Mouse (Mus musculus) adrenal gland (tissue): ENCODE results near the gene Lep.

Experiments
- intact Hi-C: fragments of 180-260 bp; cut with DNase I; formaldehyde crosslinking; loops from one replicate; pipeline ENCODE4 v1.15.1; 2025
- long read RNA-seq, 2 experiments: library from polyadenylated mRNA; unstranded; transcript quantifications; one replicate each; pipeline ENCODE4 v2.0.0; 2020; ENCODE audit warnings: borderline replicate concordance in 1 of 2; ENCODE audit not compliant: insufficient replicate concordance in 1 of 2

Lep gene
- long read RNA-seq, experiment 1, partial matches to known transcripts: 0 of 2 reads
- long read RNA-seq, experiment 1, other reads (novel, unspliced or antisense): 1 of 2 reads
- long read RNA-seq, experiment 2: 0 reads

DNA sequence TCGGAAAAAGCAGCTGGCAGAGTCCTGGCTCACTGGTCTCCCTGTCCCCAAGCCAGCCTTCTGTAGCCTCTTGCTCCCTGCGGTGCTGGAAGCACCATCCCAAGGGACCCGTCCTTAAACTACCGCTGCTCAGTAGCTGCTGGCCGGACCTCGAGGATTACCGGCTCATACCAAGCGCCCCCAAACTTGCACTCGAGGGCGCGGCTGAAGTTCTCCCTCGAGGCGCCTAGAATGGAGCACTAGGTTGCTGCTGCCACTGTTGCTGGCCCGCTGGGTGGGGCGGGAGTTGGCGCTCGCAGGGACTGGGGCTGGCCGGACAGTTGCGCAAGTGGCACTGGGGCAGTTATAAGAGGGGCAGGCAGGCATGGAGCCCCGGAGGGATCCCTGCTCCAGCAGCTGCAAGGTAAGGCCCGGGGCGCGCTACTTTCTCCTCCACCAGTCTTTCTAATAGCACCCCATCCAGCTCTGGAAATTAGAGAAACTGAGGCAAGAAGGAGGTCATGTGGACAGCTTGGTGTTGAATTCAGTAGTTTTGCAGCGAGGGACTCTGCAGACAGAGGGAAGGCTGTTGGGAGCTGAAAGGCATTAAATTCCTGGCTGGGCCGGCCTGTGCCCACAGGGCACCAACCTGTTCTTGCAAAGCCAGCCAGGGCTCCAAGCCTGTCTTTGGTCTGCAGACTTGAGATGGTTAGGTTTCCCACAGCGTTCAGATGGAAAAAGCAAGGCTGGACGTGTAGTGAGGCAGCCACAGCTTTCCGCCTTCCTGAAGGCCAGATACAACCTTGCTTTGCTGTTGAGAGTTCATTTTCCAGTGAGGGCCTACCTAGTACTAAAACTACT, at the start of gene Lep:
Lep (plus strand) TSS at position 375 of the 840 bp plus-strand sequence.
- intact Hi-C loops: no loop called here

DNA sequence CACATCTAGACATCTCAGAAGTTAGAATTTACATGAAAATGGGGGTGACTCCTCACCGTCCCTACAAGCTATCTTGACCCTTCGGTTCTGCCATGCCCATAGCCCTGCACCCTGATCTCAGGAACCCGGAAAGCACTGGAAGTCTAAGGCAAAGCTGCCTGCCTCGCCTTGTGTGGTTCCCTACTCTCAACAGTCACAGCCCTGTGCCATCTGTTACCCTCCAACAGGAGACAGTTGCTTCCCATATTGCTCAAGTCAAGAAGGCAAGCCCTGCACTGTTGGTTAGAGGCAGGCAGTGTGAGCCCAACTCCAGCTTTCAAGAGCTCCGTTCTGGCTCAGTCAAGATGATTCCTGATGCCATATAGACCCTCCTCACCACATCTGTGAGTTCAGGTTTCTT, 48.4 kb upstream of the Lep start:
- intact Hi-C loops: no loop called here

DNA sequence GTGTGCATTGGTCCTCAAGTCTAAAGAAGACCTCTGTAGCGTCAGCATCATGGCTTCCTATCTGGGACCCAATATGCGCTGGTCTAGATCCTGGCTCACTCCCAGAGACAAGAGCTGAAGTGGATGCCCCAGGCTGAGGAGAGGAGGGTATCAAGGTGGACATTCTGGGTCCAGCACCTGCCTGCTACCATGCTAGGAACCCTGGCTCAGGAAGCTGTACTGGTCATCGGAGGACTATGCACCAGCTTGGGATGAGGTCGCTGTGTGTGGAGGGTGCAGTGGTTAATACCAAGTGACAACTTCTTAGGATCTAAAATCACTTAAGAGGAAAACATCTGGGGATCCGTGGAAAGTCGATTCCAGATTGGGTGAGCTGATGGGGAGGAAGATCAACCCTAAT, 46.8 kb upstream of the Lep start:
- intact Hi-C loops: no loop called here

DNA sequence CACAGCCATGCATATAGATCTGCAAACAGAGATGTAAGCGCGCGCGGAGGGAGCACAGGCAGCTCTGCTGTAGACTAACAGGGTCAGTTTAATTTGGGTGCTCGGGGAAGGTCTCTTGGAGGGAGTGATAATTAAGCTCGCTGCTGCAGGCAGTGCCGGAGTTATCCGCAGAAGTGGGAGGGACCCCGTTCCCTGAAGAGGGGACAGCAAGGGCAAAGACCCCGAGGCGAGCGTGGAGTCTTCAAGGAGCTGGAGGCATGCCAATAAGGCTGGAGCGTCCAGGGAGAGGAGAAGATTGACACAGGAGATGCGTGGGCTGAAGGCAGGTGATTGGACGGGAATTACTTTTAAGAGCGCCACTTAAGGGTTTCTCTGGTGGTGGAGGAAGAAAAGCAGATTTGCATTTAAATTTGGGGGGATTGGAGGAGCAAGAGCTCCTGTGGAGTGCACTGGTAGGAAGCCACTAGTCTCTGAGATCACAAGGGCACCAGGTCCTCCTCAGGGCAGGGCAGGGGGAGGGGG, 43.1 kb upstream of the Lep start:
- intact Hi-C loops: no loop called here

DNA sequence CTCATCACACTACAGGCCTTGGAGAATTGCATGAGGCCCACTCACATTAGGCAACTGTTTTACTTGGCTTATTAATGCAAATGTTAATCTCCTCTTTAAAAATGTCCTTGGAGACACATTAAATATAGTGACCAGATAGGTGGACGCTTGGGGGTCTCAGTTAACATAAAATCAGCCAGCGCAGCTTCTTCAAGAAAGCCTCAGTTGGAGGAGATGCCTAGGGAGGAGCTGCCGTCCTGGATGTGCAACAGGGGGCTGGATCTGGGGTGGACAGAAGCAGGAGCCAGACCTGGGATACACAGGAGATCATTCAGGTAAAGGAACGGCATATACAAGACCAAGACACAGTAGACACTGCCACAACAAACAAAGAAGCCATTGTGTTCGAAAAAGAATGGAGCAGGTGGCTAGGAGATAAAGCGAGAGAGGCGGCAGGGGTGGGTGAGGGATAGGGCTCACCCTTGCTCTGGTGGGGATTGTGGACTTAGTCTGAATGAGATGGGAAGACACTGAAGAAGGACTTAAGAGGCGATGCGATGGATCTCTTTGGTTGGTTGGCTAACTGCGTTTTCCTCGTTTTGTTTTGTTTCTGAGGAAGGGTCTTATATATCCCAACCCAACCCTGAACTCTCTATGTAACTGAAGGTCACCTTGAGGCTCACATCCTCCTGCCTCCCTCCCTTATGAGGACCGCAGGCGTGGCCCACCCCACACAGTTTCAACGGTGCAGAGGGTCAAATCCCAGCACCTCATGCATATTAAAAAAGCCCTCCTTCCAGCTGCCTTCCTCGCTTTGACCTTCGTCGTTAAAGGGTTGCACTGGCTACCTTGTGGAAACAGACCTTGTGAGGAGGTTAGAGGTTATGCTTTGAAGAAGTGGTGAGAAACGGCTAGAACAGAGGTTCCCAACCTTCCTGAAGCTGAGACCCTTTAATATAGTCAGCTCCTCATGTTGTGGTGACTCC, 40.0 kb upstream of the Lep start:
- intact Hi-C loops: loop anchor here (5.0 to 10.0 kb wide), 3 partner anchors 38 to 488 kb away; partner anchors contain the start of gene Lrrc4

DNA sequence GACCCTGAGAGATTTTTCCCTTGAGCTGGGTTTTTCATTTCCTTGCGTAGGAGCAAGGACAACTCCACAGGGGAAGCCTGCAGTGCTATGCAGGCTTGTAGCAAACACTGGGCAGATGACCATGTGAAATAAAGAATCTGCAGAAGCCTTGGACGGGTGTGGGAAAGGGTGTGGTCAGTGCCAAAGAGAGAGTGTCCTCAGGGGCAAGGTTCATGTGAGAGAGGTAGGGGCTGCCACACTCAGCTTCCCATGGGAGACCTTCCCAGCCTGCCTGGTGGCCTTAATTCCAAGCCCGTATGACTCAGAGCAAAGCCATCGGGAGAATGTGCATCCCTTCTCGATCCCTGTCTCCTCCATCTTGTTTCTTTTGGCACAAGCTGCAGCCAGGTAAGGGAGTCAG, 39.1 kb upstream of the Lep start:
- intact Hi-C loops: loop anchor here (5.0 to 10.0 kb wide), 3 partner anchors 39 to 489 kb away; partner anchors contain the start of gene Lrrc4

DNA sequence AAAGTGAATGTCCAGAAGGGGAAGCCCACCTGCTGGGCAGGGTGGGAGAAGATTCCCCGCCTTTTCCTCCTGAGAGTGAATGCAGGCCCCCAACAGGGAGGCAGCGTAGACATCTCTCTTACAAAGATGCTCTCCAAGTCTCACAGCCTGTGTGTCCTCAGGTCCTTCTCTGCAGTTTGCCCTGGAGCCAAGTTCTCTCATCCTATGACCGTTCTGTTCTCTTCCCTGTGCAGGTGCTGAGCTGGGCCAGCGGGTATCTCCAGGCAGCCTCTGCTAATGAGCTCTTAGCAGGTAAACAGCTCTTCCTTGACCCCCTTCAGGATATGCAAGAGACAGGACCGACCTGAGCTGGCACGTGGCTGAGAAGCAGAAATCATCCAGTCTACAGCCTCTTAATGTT, 38.5 kb upstream of the Lep start:
- intact Hi-C loops: loop anchor here (5.0 to 10.0 kb wide), 3 partner anchors 39 to 489 kb away; partner anchors contain the start of gene Lrrc4

DNA sequence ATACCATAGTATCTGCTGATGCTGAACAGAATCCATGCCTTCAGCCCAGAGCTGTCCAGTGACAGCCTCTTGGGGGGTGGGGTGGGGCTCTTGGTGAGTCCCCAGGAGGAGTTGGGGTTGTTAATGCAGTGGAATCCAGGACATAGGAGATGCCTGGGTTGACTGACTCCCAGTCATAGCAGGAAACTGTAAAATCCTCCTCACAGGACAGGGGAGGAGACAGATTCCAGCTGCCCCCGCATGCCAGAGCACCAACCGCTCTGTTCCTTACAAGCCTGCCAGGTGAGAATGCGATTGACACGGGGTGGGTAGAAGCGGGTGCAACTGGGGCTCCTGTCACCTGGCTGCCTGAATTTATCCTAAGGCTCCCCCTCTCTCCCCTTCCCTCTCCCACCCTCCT, 37.9 kb upstream of the Lep start:
- intact Hi-C loops: loop anchor here (5.0 to 10.0 kb wide), 3 partner anchors 40 to 490 kb away; partner anchors contain the start of gene Lrrc4

DNA sequence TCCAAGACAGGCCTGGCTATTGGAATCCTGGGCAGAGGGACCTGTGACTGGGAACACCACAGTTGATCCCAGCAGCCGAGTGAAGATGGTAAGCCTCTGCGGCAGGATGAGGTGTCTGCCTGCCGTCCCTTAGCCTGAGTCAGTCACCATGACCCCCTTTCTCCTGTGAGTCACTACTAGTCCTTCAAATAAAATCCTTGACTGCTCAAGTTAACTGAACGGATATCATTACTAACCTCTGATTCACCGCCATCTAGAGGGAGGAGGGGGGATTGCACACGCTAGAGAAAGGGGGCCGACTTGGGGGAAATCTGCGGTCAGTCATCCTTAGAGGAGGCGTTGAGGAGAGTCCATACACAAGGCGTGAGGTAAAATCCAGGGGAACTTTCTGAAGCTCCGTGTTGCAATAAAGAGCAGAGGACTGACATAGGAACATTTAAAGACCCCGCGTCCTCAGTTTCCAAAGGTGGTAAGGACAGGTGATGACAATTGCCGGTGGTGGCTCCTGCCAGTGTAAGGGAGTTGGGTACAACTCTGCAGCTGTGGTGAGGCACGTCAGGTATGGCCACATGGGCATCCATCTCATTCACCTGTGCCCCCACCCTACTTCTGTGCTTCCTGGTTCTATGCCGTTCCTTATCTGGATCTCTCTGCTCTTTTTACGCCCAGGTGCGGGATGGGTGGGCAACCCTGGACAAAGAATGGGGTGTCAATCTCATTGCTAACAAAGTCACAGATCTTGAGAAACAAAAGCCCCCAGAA, 36.6 kb upstream of the Lep start:
- intact Hi-C loops: loop anchor here (1.0 to 10.0 kb wide), 4 partner anchors 41 to 491 kb away; partner anchors contain the start of gene Lrrc4

DNA sequence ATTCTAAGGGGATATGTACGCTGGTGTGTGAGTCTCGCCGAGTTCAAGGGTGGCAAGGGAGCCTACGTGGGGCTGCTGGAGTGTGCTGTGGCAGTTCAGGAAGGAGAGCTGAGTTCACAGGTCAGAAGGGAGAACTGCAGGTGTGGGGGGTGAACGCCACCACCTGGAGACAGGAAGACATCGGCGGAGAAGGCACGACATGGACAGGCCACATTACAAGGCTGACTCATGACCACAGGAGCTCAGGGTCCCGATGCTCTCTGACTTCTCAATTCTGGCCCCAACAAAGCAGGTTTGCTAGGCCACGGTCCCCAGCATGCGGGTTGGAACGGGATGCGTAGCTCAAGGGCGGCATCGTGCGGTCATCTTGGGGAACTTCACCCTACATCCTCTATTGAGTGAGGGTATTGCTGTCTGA, 36.0 kb upstream of the Lep start:
- intact Hi-C loops: loop anchor here (1.0 to 10.0 kb wide), 4 partner anchors 42 to 492 kb away; partner anchors contain the start of gene Lrrc4

DNA sequence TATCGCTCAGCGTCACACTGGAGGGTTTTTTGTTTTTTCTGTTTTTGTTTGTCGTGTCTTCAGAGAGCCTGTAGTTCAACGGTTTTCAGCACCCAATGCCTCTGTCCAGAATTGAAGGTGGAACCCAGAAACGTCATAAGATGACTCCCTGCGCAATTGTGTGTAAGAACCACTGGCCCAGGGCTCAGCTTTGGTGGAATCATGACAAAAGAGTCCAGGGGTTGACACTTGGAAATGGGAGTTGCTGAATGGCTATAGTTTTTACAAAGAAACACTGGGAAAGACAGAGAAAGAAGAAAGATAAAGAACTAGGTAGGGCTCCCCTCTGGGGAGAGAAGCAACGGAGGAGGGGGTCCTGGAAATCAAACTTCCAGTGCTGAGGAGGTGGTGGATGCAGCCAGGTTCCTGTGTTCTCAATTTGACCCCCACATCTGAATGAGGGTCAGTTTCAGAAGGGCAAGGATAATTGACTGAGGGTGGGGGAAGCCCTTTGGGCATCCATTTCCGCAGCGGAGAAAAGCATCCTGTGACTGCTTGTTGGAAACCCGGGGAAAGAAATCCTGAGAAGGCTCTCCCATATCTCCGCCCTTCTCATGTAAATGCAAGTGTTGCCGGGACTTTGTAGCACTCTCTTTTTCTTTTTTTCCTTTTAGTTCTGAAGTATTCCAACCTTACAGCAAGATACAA, 34.1 kb upstream of the Lep start:
- intact Hi-C loops: loop anchor here (10.0 kb wide), 1 partner anchor 191 kb away; the partner anchor contains the start of gene Lrrc4

DNA sequence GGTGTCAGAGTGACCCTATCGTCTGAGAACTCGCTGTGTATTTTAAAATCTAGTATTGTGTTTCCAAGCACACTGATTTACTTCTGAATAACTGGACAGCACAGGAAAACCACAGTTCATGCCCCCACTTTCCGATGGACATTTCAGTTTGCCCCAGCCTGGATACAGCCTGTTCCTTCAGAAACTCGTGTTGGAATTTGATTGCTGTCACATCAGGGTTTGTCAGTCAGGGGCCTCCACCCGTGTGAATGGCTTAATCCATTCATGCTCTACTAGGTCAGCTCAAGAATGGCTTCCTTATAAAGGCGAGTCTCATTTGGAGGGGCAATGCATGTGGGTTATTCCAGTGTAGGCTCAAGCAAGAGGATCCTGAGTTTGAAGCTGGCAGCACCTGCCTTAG, 33.3 kb upstream of the Lep start:
- intact Hi-C loops: loop anchor here (10.0 kb wide), 1 partner anchor 192 kb away; the partner anchor contains the start of gene Lrrc4

DNA sequence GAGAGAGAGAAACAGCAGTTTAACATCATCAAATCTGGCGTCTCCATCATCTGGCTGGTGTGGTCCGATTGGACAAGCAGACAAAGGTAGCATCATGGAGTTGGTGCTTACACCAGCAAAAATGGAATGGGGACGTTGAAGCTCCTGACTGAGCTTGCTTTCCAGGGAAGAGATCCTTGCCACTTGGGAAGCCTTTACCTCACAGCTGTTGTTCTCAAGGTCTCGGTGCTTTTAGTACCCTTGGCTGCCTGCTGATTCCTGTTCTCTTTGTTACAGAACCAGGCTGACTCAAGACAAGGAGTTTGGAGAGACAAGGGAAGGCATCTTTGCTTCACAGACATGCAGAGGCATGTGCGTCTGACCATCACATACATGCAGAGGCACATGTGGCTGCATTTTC, 31.9 kb upstream of the Lep start:
- intact Hi-C loops: loop anchor here (10.0 kb wide), 1 partner anchor 193 kb away; the partner anchor contains the start of gene Lrrc4

DNA sequence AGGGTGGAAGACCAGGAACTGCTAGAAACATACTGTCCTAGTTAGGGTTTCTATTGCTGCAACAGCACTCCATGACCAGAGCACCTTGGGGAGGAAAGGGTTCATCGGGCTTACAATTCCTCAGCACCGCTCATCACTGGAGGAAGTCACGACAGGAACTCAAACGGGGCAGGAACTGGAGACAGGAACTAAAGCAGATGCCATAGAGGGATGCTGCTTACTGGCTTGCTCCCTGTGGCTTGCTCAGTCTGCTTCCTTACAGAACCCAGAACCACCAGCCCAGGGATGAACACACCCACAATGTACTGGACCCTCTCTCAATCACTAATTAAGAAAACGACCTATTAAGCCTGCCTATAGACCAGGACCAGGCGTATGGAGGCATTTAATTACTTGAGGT, 30.5 kb upstream of the Lep start:
- intact Hi-C loops: loop anchor here (10.0 kb wide), 1 partner anchor 195 kb away; the partner anchor contains the start of gene Lrrc4

DNA sequence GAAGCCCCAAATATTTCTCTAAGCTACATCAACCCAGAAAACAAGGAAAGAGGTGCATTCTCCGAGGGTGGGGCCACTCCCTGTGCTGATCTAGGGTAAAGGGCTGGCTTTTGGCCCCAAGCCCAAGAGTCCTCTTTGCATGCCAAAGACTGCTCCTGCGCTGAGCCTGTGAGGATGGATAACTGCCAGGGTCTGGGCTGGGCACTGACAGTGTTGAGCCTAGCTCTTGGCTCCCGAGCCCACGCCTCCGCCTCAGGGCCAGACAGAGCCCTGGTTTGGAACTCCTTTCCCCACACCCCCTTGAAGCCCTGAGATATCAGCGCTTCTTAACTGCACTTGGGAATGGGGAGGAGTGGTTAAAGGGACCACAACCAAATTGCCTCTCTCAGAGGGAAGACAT, 28.8 kb upstream of the Lep start:
- intact Hi-C loops: no loop called here

DNA sequence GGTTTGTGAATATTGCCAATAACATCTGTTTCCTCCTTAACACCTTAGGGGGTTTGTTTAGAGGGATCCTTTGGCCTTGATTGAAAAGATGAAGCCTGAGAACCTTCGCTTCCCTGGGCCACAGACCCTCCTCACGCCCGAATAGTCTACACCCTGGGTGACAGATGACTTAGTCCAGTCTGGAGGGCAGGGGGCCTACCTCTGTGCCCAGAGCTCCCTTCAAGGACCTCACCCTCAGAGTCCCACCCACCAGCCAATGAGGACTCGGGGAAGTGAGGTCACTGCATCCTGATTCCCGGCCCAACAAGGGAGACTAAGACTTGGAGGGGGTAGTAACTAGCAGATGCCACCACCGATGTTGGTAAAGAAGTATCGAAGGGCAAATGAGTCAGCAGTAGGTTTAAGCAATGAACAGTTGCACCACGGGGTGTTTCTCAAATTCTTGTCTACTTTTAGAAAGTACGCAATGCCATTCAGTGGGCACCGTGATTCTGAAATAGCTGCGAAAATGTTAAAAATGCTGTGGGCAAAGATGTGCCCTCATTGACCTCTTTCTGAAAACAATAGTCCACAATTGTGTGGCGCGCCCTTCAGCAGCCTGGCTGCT, 28.2 kb upstream of the Lep start:
- intact Hi-C loops: no loop called here

DNA sequence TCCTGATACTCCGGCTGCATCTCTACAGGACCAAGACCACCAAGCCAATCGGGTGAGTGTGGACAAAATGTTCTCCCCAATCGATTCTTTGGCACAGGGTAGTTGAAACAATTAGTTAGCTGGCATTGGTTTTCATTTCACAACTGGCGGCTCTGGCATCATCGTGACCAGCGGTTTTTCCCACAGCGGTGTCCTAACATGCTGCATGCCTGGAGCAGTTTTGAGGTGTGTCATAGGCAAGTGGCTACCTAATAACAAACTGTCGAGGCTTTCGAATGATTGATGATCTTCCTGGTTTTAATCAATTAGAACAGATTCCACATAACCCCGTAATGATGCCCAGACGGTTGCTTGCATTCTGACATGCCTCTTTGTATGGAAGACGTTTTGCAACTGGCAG, 27.6 kb upstream of the Lep start:
- intact Hi-C loops: no loop called here

DNA sequence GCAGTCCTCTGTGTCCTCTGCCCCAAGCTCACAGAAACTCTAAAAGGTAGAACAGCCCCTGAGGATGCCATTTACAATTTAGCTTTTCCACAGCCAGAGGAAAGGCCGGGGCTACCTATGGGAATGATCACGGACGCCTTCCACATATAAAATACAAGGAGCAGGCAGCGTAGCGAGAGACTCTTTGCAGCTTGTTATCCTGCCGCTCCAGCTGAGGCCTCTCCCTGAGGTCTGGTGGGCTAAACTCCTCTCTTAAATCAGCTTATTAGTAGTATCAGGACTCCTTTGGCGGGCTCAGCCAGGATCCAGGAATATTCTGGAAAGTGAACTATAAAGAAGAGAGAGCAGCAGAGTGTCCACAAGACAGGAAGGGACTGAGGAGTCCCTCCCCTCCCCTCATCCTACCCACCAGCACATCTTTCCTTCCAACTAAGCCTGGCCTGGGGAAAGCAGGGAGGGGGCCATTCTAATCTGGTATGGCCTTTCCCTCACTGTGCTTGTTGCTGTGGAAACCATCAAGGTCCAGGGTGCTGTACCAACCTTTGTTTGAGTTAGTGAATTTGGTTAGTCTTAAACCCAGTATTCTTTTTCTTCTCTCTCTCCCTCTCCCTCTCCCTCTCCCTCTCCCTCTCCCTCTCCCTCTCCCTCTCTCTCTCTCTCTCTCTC, 25.9 kb upstream of the Lep start:
- intact Hi-C loops: no loop called here

DNA sequence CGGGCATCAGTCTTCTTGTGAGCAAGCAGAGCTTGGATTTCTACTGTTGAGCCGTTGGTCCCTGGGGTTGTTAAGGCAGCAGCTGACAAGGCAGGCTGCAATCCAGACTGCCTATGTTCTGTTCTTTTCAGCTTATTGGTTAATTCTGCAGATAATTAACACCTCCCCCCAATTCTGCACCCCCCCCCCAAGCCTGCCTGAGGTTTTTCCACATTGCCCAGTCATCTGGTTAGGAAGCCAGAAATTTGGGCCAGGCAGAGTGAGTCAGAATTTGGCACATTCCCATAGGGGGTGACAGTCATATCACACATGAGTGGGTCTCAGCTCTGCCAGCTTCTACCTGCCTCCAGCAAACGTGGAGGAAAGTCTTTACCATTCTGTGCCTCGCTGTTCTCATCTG, 23.3 kb upstream of the Lep start:
- intact Hi-C loops: no loop called here
